Mouse (Mus musculus) layer of hippocampus, postnatal 25 days (tissue): Measurements from ENCODE around the gene Esrrg. TPM values are rescaled to one million over a fixed set of nuclear protein-coding genes. Genes with fewer than 3 reads are reported as not detected.

ENCODE experiments used
- DNase-seq, 2 experiments: peaks; one replicate each; pipeline ENCODE4 v3.0.0; 2022; ENCODE audit warnings: mixed read lengths in 2 of 2, low spot score in 1 of 2; ENCODE audit errors: extremely low spot score in 1 of 2
- total RNA-seq, 2 experiments: library from RNA; stranded (reverse); gene quantifications; 2 replicates each; pipeline ENCODE4 v1.2.3; 2021

Esrrg gene
- total RNA-seq, 2 experiments from 2014 or later, result 12.0 to 12.6 TPM

GRCm38 (mm10) chr1:187968379-187968778 is 359.8 kb downstream of the Esrrg start:
- no peak for DNase-seq

- DNase-seq, result no peak
Measured at GRCm38 (mm10) chr1:187969491-187969890, 360.9 kb downstream of the Esrrg start.

DNA sequence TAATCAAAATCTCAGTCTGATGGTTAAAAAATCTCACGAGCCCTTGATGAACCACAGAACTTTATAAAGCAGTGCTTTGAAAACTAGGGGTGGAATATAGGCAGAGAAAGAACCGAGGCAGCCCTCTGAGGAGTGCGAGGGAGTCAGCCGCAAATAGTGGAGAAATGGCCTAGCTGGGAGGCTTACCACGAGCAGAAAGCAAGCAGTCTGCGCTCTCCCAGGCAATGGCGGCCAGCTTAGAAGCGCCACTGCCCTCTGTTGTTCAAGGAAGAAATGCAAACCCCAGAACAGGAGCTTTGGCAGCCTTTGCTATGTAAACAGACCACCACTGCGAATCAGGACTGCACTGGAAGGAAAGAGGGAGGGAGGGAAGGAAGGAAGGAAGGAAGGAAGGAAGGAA is 365.8 kb downstream of the Esrrg start:
- peak; percentile 8 to 49 for DNase-seq

GRCm38 (mm10) chr1:187975465-187976352 is 367.1 kb downstream of the Esrrg start:
- no peak for DNase-seq

DNA sequence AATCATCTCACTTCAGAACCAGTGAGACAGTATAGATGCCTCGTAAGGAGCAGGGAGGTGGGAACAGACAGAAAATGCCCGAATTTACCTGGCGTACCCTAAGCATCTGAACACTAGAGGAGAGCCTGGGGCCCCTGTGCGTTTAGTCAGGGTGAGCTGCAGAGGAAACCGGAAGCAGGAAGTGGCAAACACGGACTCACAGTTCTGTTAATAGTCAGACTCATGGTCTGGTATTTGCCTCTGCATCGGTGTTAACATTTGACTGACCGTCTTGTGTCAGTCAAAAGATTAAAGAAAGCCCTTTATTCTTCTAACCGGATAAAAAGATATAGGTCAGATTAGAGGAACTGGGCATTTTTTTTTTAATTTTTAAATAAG is 367.8 kb downstream of the Esrrg start:
- no peak for DNase-seq

GRCm38 (mm10) chr1:187981028-187981427 is 372.4 kb downstream of the Esrrg start:
- DNase-seq, result no peak

DNA sequence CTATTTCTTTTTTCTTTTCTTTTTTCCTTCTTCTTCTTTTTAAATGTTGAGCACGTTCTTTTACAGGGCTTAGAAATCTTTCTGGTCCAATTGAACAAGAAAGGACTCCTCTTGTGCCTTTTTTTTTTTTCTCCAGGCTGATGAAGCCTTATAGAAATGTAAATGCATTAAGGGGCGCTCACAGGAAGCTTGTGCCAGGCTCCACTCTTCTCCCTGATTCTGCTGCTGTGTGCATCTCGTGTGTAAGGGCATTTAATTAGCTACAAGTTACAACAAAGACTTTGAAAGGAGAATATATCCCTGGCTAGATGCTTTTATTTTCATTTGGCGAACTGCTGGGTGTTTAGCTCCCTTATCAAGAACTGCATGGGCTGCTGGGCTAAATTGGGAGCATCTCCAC is 374.6 kb downstream of the Esrrg start:
- DNase-seq, result no peak

DNA sequence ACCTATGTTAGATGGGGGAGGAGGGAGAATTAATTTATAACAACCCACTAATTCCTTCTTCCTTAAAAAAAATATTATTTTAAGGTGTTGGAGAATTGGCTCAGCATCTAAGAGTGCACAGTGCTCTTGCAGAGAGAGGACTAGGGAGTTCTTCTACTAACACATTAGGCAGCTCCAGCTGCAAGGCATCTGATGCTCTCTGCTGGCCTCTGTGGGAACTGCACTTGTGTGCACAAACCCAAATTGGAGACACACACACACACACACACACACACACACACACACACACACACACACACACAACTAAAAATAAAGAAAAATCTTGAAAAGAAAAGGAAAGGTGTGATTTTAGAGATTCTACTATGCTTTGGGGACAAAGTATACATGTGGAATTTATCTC is 381.6 kb downstream of the Esrrg start:
- no peak for DNase-seq

- peak; percentile 9 to 20 for DNase-seq
Measured at GRCm38 (mm10) chr1:187997584-187998338, 389.2 kb downstream of the Esrrg start.

DNA sequence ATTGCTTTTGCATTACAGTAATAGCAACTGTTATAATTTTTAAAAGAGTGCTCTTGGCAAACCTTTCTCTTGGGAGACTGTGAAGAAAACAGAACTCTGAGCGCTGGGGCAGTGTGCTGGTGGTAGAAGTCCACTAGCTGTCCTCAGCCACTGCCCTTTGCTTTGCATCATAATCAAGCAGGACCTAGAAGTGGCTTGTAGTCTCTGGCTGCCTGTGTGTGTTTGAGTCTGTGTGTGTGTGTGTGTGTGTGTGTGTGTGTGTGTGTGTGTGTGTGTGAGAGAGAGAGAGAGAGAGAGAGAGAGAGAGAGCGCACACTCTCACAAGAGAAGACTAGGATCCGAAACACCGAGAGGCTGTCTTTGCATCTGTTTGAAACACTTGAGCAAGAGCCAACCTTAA is 390.5 kb downstream of the Esrrg start:
- DNase-seq, result no peak

DNA sequence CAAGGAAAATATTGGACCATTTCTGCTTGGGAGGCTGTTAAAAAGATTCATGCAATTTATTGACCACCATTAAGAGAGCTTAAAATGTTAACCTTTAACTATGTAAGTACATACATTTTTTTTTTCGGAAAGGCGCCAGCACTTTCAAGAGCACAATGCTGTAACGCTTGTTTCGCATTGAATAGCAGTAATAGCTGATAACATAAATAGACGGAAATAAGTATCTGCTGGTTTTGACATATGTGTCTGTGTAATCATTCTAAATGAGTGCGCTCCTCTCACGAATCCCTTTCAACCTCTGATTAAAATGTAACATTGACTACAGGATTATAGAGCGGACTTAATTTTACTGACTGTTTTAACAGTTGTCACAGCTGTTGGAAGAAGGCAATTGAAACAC is 391.6 kb downstream of the Esrrg start:
- no peak for DNase-seq

GRCm38 (mm10) chr1:188006820-188007491 is 398.4 kb downstream of the Esrrg start:
- DNase-seq, result no peak

GRCm38 (mm10) chr1:188008476-188008875 is 399.9 kb downstream of the Esrrg start:
- no peak for DNase-seq

DNA sequence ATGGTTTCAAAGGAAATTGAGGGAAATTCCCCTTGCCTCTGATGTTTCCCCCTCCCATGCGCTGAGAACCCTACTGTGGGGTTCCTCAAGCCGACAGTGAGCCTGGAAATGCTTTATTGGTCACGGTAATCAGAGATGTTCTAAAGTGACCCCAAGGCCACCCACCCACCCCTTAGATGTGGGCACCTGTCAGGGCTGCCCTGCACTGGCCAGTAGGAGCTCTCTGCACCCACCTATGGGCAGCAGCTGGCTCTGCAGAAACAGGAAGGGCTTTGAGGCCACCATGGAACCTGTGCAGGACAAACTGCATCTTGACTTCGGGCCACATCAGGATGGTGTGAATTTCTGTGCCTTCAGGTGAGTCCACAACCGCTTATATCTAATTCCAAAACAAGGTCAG is 401.3 kb downstream of the Esrrg start:
- DNase-seq, result no peak

GRCm38 (mm10) chr1:188010860-188011259 is 402.3 kb downstream of the Esrrg start:
- no peak for DNase-seq

GRCm38 (mm10) chr1:188014411-188014810 is 405.8 kb downstream of the Esrrg start:
- DNase-seq, result peak in 1 of 2 experiments; percentile 40

GRCm38 (mm10) chr1:188017956-188018862 is 409.6 kb downstream of the Esrrg start:
- no peak for DNase-seq

DNA sequence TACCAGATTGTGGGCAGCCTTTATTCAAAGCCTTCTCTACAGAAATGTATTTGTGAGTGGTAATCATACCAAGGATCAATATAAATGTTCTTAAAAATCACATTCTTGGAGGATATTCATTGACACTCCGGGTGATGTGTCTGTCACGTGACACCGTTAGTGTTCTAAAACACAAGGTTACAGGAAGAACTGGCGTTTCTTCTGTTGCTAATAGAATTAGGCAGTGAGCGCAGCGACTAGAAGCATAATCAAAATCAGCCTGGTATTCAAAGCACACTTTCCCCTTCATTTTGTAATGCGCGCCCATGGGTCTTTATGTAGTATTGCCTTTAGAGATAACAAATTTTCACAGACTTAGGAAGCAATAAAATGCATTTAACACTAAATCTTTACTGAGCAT is 420.6 kb downstream of the Esrrg start:
- DNase-seq, result no peak

- no peak for DNase-seq
Measured at GRCm38 (mm10) chr1:188030116-188030515, 421.5 kb downstream of the Esrrg start.

DNA sequence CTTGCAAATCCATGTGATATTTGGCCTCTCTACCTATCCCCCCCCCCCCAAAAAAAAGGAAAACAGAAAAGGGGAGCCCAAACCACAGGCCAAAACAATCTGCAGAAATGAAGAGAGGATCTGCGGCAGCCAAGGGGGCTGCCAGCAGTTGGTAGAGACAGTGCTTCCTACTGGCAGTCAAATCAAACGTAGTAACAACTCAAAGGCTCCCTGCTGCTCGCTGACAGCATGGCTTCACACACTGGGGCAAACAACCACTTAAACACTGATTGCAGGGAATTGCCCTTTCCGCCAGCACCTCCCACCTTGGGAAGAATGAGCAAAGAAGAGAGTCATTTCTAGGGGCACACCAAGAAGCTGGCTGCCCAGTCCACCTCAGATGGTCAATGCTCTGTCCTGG is 422.7 kb downstream of the Esrrg start:
- DNase-seq, result no peak
